Mouse (Mus musculus) kidney, adult 2 months (tissue): ENCODE results near the gene Srgap1.

Experiments
- CTCF ChIP-seq: fragments of 200-500 bp; conservative IDR thresholded peaks from 2 replicates; pipeline ENCODE4 v1.5.1; 2011; ENCODE audit warnings: low read depth, mild to moderate bottlenecking, control low read depth, low read length, moderate library complexity, mixed read lengths; ENCODE audit not compliant: insufficient read depth, insufficient read length
- POLR2A ChIP-seq: fragments of 200-500 bp; IDR thresholded peaks from one replicate; pipeline ENCODE4 v1.6.1; 2011; ENCODE audit warnings: low read depth, low read length, control low read depth

DNA sequence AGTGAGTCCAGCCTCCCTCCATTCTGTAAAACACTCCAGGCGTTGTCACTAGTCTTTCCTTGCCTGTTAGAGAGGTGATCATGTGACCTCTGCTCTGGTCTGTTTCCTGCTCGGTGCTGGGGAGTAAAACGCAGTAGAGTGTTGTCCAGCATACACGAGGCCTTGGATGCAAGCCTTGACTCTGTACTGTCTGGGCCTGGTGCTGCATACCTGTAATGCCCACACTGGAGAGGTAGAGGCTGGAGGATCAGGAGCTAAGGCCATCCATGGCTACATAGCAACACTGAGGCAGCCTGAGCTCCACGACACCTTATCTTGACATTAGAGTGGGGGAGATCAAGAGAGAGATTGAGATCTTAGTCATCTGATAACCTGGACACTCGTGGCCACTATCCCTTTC, 44.2 kb downstream of the Srgap1 start:
- TF ChIP-seq CTCF (no peak), POLR2A (no peak)
